Mouse (Mus musculus) small intestine, adult 2 months (tissue): Measurements from ENCODE around the gene Sorbs2.

Source experiments
- CTCF ChIP-seq: fragments of 200-500 bp; IDR thresholded peaks from 2 replicates; pipeline ENCODE4 v1.5.1; 2012; ENCODE audit warnings: low read depth, mild to moderate bottlenecking, control low read depth, inconsistent platforms, low read length, moderate library complexity, mixed read lengths; ENCODE audit not compliant: insufficient replicate concordance, insufficient read length; ENCODE audit errors: extremely low read depth
- POLR2A ChIP-seq: fragments of 200-500 bp; IDR thresholded peaks from 2 replicates; pipeline ENCODE4 v1.6.1; 2012; ENCODE audit warnings: low read depth, mild to moderate bottlenecking, control low read depth, inconsistent platforms, low read length, moderate library complexity

- TF ChIP-seq POLR2A (no peak), CTCF (no peak)
Observed at GRCm38 (mm10) chr8:45755482-45755881, 247.9 kb downstream of the Sorbs2 start.
